Mouse (Mus musculus) hindlimb bud, embryonic 11.5 days (tissue): ENCODE data around the gene Tesc.

Source experiments
- DNase-seq: peaks from one replicate; pipeline ENCODE4 v3.0.0-alpha.2; 2012; ENCODE audit warnings: low read depth, low spot score; ENCODE audit errors: extremely low spot score

Tesc gene

DNA sequence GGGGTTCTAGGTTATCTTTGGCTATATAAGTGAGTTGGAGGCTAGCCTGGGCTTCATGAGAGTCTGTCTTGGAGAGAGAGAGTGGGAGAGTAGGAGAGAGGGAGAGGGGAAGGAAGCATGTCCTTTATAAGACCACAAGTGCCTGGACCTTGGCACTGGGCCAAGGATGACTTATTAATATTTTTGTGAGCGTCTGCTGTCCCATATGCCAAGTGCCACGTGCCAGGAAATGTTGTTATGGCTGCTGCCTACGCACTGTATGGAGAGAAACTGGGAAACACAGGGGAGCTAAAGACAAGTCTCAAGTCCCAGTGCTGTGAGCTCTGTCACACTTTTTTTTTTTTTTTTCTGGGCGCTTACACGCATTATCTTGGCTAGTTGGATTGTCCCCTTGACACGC lies 15.1 kb downstream of the Tesc start:
- DNase-seq = no peak

- no peak for DNase-seq
Measured at GRCm38 (mm10) chr5:118043761-118044160, 16.2 kb downstream of the Tesc start.

DNA sequence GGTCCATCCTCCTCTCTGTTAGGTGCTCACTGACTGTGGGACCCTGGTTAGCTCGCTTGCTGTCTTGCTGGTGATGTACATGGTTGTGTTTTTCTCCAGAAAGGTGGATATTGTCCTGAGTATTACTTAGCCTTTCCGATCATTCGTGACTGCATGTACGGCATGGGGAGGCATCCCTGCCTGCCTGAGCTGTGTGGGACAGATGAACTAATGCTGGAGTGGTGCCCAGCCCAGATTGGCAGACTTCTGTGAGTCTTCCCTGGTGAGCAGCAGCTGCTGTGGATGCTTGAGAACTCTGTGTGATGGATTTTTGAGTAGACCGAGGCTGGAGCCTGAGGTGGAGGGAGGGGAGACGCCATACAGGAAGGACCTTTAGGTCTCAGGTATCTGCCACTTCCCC lies 17.4 kb downstream of the Tesc start:
- no peak for DNase-seq

DNA sequence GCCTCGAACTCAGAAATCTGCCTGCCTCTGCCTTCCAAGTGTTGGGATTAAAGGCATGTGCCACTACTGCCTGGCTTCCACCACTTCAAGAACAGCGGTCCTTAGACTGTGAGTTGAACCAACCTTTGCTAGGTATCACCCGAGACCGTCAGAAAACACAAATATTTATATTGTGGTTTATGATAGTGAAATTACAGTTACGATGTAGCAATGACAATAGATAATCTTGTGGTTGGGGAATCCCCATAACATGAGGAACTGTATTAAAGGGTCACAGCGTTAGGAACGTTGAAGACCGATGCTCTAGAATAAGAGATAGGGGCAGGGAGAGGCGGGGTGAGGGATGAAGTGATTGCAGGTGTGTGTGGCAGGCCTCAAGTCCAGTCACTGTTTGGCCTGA lies 17.8 kb downstream of the Tesc start:
- DNase-seq = no peak

DNA sequence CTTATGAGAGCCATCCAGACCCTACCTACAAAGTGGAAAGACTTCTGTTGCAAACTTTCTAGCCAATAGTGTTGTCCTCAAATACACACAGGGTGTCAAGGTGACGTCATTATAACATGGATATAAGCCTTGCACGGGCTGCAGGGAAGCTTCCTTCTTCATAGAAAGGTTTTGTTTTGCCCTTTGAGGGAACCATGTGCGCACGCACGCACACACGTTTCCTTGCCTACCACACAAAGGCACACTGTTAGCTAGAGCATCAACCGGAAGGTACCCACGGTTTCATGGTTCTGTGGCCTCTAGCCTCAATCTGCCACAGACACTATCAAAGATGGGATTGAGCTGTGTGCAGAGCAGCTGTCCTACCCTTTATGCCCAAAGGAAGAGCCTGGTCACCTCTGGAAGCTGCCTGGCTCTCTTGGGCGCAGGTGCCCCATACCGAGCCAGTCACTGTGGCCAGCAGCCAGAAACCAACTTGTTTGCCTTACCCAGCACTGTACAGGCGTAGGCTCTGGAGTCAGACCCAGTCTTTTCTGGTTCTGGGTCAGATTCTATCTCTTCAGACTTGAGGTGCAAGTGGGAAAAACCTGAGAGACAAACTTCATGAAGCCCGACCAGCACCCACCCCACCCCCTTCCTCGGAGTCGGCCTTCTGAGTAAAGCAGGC lies 19.7 kb downstream of the Tesc start:
- DNase-seq = no peak

- no peak for DNase-seq
Measured at GRCm38 (mm10) chr5:118048412-118048811, 20.9 kb downstream of the Tesc start.

GRCm38 (mm10) chr5:118048928-118049327 lies 21.4 kb downstream of the Tesc start:
- DNase-seq = no peak

DNA sequence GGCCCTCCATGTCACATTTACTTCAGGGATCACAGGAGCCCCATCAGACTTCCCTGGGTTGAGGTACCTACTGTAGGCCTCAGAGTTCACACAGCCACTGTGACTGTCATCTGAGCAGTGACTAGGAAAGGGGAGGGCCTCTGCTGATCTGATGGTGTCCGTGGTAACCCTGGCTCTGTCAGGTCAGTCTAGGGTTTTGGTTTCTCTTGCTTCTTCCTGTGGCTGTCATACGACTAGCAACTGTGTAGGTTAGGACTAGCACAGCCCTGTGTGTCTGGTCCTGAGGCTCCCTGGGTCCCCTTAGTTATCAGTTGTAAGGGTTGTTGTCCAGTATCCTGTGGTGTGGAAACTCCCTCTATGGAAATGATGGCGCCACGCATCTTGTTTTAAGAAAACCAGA lies 23.2 kb downstream of the Tesc start:
- no peak for DNase-seq

- no peak for DNase-seq
Measured at GRCm38 (mm10) chr5:118051981-118052662, 24.6 kb downstream of the Tesc start.

DNA sequence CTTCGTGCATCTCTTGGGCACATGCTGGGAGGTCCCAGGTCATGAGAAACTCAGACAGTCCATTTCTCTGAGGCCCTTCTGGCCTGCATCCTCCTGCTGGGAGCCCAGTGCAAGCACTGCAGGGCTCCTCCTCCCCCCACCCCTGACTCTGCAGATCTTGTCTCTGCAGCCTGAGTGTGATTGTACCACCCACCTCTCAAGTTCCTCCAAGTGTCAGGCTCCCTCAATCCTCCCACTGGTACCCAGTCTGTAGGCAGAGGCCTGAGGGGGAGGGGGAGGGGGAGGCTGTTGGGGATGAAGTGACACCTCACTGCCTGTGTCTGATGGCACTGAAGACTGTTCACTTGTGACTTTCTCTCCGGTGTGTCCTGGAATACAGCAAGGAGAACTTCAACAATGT lies 25.7 kb downstream of the Tesc start:
- DNase-seq = no peak

DNA sequence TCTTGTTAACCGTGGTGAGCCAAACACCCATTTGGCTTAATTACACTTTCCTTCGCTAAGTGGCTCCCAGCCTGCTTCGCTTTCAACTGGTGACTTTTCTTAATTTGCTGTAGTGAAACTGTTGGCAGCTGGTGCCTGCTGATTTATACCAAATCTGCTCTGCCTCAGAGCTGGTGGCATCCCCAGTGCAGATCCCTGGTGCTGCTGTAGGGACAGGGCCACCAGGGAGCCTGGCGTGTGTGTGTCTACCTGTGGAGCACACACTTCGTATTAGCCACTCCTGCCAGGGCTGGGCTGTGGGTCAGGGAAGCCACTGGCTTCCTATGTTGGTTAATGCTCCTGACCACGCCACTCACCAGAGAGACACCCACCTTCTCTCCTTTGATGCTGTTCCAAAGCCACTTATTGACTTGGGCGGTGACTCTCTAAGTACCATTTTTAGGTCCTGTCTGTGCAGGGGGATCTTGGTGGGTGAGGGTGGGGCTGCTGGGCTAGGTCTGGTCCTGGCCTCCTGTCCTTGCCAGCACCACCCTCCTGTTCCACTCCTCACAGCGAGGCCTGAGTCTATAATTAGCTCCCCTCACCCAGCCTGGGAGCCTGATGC lies 30.1 kb downstream of the Tesc start:
- no peak for DNase-seq

- no peak for DNase-seq
Measured at GRCm38 (mm10) chr5:118058858-118059257, 31.3 kb downstream of the Tesc start.

DNA sequence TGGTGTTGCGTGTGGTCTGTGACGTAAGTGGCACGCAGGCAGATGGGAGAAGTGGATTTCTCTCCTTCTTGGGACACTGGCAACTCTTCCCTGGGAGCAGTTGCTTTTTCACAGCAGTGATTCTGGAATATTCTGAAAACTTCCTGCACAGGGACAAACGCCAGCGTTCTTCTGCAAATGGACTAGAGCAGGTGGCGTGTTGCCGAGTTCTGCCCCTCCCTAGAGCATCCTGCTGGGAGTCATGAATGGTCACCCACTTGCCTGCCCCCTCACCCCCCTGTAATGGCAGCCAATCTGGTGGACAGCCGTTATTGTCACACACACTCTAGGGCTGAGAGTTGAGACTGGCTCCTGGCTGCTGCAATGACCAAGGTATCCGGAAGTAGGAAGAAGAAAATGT lies 32.1 kb downstream of the Tesc start:
- DNase-seq = no peak

DNA sequence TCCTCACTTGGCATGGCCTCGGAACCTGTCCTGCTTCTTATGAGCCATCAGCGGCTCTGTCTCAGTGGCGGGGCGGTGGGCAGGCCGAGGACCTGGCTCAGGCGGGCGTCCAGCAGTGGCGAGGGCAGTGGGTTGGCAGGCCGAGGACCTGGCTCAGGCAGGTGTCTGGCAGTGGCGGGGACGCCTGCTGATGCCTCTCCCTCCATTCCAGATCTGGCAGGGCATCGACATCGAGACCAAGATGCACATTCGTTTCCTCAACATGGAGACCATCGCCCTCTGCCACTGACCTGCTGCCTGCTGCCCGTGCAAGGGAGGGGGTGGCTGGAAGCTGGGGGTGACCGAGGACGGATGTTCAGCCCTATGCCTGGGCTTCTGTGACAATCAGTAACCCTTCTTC lies 33.8 kb downstream of the Tesc start:
- DNase-seq = no peak

GRCm38 (mm10) chr5:118063181-118063621 lies 35.7 kb downstream of the Tesc start:
- no peak for DNase-seq

GRCm38 (mm10) chr5:118064284-118064901 lies 36.9 kb downstream of the Tesc start:
- no peak for DNase-seq

DNA sequence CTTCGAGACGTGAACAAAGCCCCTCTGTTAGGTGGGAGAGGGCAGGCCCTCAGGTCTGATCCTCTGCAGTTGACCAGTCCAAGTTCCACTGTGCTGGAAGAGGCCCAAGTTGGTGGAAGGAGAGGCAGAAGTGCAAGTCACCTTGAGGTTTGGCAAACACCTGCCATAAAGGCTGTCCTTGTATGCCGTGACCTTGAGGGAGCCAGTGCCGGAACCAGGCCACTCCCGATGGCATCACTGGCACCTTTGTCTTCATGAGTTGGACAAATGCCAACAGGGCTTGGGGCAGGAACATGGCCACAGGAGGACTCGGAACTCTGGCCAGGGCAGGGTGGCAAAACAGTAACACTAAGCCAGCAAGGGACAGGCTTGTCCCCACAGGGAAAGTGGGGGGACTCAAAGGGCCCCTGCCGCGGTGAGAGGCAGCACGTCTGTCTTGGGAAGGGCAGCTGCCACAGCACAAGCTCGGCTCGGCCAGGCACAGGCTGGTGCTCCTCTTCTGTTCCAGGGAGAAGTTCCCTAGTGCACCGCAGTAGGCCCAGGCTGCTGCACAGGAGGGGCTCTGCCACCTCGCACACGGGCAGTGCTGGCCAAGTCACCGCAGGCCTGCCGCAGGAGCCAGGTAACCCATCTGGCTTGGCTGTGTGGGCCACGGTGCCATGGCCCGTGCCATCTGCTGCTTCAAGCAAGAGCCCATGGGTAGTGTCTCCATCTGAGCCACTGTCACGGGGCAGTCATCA lies 38.1 kb downstream of the Tesc start:
- no peak for DNase-seq

DNA sequence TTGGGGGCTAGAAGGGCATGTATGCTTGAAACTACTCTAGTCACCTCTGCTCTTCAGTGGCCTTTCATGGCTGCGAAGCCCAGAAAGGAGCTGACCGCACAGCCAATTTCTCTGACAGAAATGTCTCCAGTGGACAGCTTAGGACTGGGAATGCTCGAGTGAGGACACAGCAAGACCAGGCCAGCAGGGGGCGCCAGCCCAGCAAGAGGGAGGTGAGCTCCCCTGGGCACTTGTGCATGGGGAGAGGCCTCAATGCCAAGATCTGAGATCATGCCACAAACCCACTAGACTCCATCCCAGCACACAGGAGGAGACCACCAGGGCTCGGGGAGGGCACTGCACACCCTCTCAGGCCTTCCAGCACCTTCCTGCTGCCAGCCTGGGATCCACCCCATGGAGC lies 39.3 kb downstream of the Tesc start:
- DNase-seq = no peak

- no peak for DNase-seq
Measured at GRCm38 (mm10) chr5:118067572-118067971, 40.0 kb downstream of the Tesc start.

- no peak for DNase-seq
Measured at GRCm38 (mm10) chr5:118067984-118068494, 40.5 kb downstream of the Tesc start.

DNA sequence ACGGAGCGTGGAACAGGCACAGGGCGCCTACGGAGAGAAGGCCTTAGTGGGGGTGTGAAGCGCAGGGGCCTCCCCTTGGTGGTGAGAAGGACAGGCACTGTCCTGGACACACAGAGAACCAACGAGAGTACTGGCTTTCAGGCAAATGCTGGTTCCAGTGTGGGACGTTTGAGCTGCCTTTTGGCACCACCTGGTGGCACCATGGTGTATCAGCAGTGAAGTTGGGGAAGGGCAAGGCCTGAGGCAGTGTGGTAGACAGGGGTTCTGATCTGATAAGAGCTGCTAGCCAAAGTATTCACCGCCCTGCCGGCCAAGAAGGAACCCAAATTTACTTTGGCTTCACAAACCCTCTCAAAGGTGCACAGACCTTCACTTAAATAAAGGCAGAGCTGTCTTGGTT lies 41.8 kb downstream of the Tesc start:
- no peak for DNase-seq
